Mouse (Mus musculus) ES-Bruce4 (cell line): ENCODE measurements around the gene Lonrf2.

ENCODE experiments used
- CTCF ChIP-seq: IDR thresholded peaks from one replicate; pipeline ENCODE4 v1.8.1; 2011; ENCODE audit warnings: low read depth, low read length
- POLR2A ChIP-seq: IDR thresholded peaks from one replicate; pipeline ENCODE4 v1.8.1; 2011; ENCODE audit warnings: low read length; ENCODE audit not compliant: insufficient read depth

DNA sequence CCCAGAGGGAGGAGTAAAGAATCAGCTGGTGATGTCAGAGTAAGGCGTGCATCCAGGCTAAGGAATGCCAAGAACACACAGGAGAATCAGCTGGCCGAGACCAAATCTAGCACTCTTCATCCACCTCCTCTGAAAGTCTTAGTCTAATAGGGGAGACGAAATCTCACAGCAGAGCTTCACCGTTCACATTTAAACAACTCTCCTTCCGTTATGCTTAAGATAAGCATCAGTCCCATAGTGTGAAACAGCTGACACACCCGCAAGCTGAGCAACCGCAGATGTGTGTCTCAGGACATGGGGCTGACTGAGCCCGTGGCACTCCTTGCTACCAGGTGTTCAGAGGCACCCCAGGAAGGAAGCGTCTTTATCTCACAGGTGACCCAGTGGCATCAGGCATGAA, 47.3 kb upstream of the Lonrf2 start:
- TF ChIP-seq POLR2A (no peak), CTCF (no peak)
